8 mouse cellular contexts compared by ENCODE assay signal in the genomic region with DNA sequence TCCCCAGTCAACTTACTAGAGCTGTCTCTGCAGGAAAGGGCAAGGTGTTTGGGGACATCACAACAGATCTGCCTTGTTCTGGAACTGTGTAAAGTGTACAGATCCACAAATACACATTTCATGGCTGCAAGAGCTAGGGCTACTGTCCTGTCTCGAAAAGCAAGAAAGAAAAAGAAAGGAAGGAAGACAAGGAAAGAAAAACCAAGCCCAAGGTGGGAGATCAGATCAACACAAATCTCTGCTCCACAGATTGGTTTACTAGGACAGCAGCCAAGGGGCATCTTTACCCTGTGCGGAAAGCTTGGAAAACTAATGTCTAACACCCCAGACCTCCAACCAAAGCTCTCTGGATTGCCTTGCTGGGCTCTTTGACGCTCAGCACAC. TPM values are rescaled to one million over a fixed set of nuclear protein-coding genes. Genes with fewer than 3 reads are reported as not detected.
DNase-seq lines count a peak whose midpoint lies in the region; ATAC-seq and TF ChIP-seq lines count a peak whose summit lies in the region.

No protein-coding gene starts in this region.

- no peaks in the 10 kb centered on the region for H3K27me3 ChIP-seq in heart, embryonic 15.5 days
- H3K27me3 ChIP-seq in MEL (ENCODE audit: control insufficient read depth in 1 of 2, insufficient read depth in 2 of 2, low read length in 2 of 2) = no peaks in the 10 kb centered on the region
- H3K27me3 ChIP-seq in hindbrain, embryonic 13.5 days = peaks cover 7% of the 10 kb centered on the region; the same call in 1 of the 2 replicates
- H3K27me3 ChIP-seq in midbrain, embryonic 12.5 days = peaks cover 11% of the 10 kb centered on the region

- H3K4me2 ChIP-seq in heart, embryonic 15.5 days = peak overlapping the region; percentile 86
- peak overlapping the region; percentile 61 for H3K4me2 ChIP-seq in hindbrain, embryonic 13.5 days
- peak overlapping the region; percentile 58; the same call in 1 of the 2 replicates for H3K4me2 ChIP-seq in midbrain, embryonic 12.5 days (replicated peaks)

- H3K4me1 ChIP-seq in heart, embryonic 15.5 days (replicated peaks) = peaks cover 53% of the 10 kb centered on the region
- H3K4me1 ChIP-seq in MEL (ENCODE audit: control insufficient read depth in 1 of 2, insufficient read depth in 2 of 2, low read length in 2 of 2) = peaks cover 20 to 51% of the 10 kb centered on the region in 2 experiments
- peaks cover 35% of the 10 kb centered on the region for H3K4me1 ChIP-seq in hindbrain, embryonic 13.5 days (replicated peaks)
- peaks cover 34% of the 10 kb centered on the region for H3K4me1 ChIP-seq in midbrain, embryonic 12.5 days

- no peak for TF ChIP-seq POLR2A in MEL (IDR thresholded peaks at IDR 0.05; ENCODE audit: control insufficient read depth in 1 of 2, insufficient read depth in 1 of 2, low read depth in 1 of 2, low read length in 2 of 2, poor library complexity in 1 of 2)

- peaks cover 31% of the 10 kb centered on the region for H3K79me2 ChIP-seq in MEL (ENCODE audit: control insufficient read depth, insufficient read depth, low read length, poor library complexity)

- no peak for DNase-seq in heart, adult 8-10 months (ENCODE audit: low spot score)
- DNase-seq in MEL (ENCODE audit: low read depth, low spot score) = no peak
- DNase-seq in cerebellum, postnatal 10 days = no peak
- no peak for DNase-seq in layer of hippocampus, postnatal 14 days (ENCODE audit: low spot score in 2 of 2)
- no peak for DNase-seq in right cerebral cortex, adult 2 months (ENCODE audit: low spot score in 2 of 2)

- peak overlapping the region; percentile 56; the same call in 1 of the 2 replicates for H3K9ac ChIP-seq in heart, embryonic 15.5 days
- H3K9ac ChIP-seq in MEL (ENCODE audit: control insufficient read depth, low read depth, low read length, poor library complexity, severe bottlenecking) = peak overlapping the region; percentile 74
- H3K9ac ChIP-seq in hindbrain, embryonic 13.5 days = 0 out of 2 replicates have a peak overlapping the region, but pooled peaks have one; percentile 64
- H3K9ac ChIP-seq in midbrain, embryonic 12.5 days (replicated peaks) = no peak overlapping the region

- H3K4me3 ChIP-seq in heart, embryonic 15.5 days = peak overlapping the region; percentile 53
- peak overlapping the region; percentile 49 to 66 for H3K4me3 ChIP-seq in MEL (ENCODE audit: control insufficient read depth in 1 of 2, insufficient read depth in 1 of 2, low read depth in 2 of 2, low read length in 2 of 2)
- peak overlapping the region; percentile 32; the same call in 1 of the 2 replicates for H3K4me3 ChIP-seq in hindbrain, embryonic 13.5 days
- no peak overlapping the region for H3K4me3 ChIP-seq in midbrain, embryonic 12.5 days

- WGBS in heart, embryonic 15.5 days = 50% methylated on average over 3 of the region's 3 CpGs
- 50% methylated on average over 3 of the region's 3 CpGs for WGBS in hindbrain, embryonic 13.5 days
- 53% methylated on average over 3 of the region's 3 CpGs for WGBS in midbrain, embryonic 12.5 days

- no peaks in the 10 kb centered on the region for H3K9me3 ChIP-seq in heart, embryonic 15.5 days (replicated peaks)
- H3K9me3 ChIP-seq in MEL (replicated peaks; ENCODE audit: insufficient read depth, low read length) = no peaks in the 10 kb centered on the region
- H3K9me3 ChIP-seq in hindbrain, embryonic 13.5 days = no peaks in the 10 kb centered on the region
- no peaks in the 10 kb centered on the region for H3K9me3 ChIP-seq in midbrain, embryonic 12.5 days

- TF ChIP-seq EP300 in MEL (IDR thresholded peaks at IDR 0.05; ENCODE audit: low read depth in 1 of 2, low read length in 2 of 2) = no peak

- H3K36me3 ChIP-seq in heart, embryonic 15.5 days = no peaks in the 10 kb centered on the region
- H3K36me3 ChIP-seq in MEL (ENCODE audit: control insufficient read depth in 1 of 2, insufficient read depth in 2 of 2, low read length in 2 of 2) = peaks cover 8 to 34% of the 10 kb centered on the region in 2 experiments
- peaks cover 7% of the 10 kb centered on the region; the same call in 1 of the 2 replicates for H3K36me3 ChIP-seq in hindbrain, embryonic 13.5 days
- H3K36me3 ChIP-seq in midbrain, embryonic 12.5 days = 0 out of 2 replicates have a peak, but pooled peaks cover 6% of the 10 kb centered on the region

- no peak for ATAC-seq in heart, embryonic 15.5 days (replicated peaks; ENCODE audit: insufficient number of reproducible peaks, insufficient read depth, low FRiP score, low read depth)
- no peak for ATAC-seq in hindbrain, embryonic 13.5 days (ENCODE audit: low FRiP score)
- ATAC-seq in midbrain, embryonic 12.5 days (ENCODE audit: low FRiP score, low read depth) = no peak

- peak overlapping the region; percentile 95 for H3K27ac ChIP-seq in heart, embryonic 15.5 days
- peak overlapping the region; percentile 57; the same call in 1 of the 2 replicates for H3K27ac ChIP-seq in MEL (ENCODE audit: control insufficient read depth, low read depth, low read length)
- no peak overlapping the region for H3K27ac ChIP-seq in hindbrain, embryonic 13.5 days
- no peak overlapping the region for H3K27ac ChIP-seq in midbrain, embryonic 12.5 days (replicated peaks)

- TF ChIP-seq CTCF in MEL (IDR thresholded peaks at IDR 0.05 in 2 of 3, conservative IDR thresholded peaks at IDR 0.05 in 1 of 3; ENCODE audit: control insufficient read depth in 1 of 3, insufficient read depth in 1 of 3, low read depth in 2 of 3, low read length in 3 of 3, poor library complexity in 1 of 3, severe bottlenecking in 1 of 3) = no peak

- no peak for TF ChIP-seq RAD21 in MEL (IDR thresholded peaks at IDR 0.05; ENCODE audit: low read depth, low read length)

TF ChIP-seq in MEL, 35 proteins besides CTCF, POLR2A, EP300 and RAD21:
- no peak for TF ChIP-seq HCFC1 (IDR thresholded peaks at IDR 0.05; ENCODE audit: low read depth, low read length)
- TF ChIP-seq RCOR1 (IDR thresholded peaks at IDR 0.05; ENCODE audit: low read depth, low read length) = peak; percentile 86
- TF ChIP-seq MAX (IDR thresholded peaks at IDR 0.05; ENCODE audit: low read length) = no peak
- no peak for TF ChIP-seq TAL1 (IDR thresholded peaks at IDR 0.05; ENCODE audit: low read length)
- no peak for TF ChIP-seq CHD2 (IDR thresholded peaks at IDR 0.05; ENCODE audit: low read length)
- no peak for TF ChIP-seq UBTF (IDR thresholded peaks at IDR 0.05; ENCODE audit: borderline replicate concordance, insufficient read depth, low read depth, low read length)
- no peak for TF ChIP-seq MAFK (IDR thresholded peaks at IDR 0.05; ENCODE audit: borderline replicate concordance, low read depth, low read length)
- no peak for TF ChIP-seq SIN3A (IDR thresholded peaks at IDR 0.05; ENCODE audit: low read length)
- TF ChIP-seq CHD1 (IDR thresholded peaks at IDR 0.05; ENCODE audit: low read depth, low read length) = no peak
- no peak for TF ChIP-seq NRF1 (IDR thresholded peaks at IDR 0.05; ENCODE audit: insufficient read depth, low read depth, low read length, poor library complexity, severe bottlenecking)
- no peak for TF ChIP-seq MYB (IDR thresholded peaks at IDR 0.05; ENCODE audit: low read depth, low read length)
- TF ChIP-seq ETS1 (IDR thresholded peaks at IDR 0.05; ENCODE audit: low read depth, low read length) = peak; percentile 11; the same call in 1 of the 2 replicates

RNA-seq across cellular contexts. Expression of a gene that starts 0.3 kb away (rescaled TPM):
- polyA plus RNA-seq in heart, embryonic 15.5 days (2015; fragmentation: Nextera tagmentation; extraction: Ambion mirVana) = 36.5 and 61.1 TPM in 2 replicates
- 10 to 100 TPM; 31.0 to 42.3 (median 36.5) TPM for total RNA-seq in heart, adult 8-10 months (2022)
- 288 and 305 TPM in 2 replicates for total RNA-seq in MEL (2012; rRNA removed)
- polyA plus RNA-seq in MEL (2012; ENCODE audit: insufficient read depth in 1 of 2, insufficient read length in 2 of 2, low read depth in 1 of 2, low replicate concordance in 2 of 2, missing spikeins in 1 of 2) = 100 to 1,000 TPM in 1 of 2 experiments, not detected in 1; 241 TPM
- polyA plus RNA-seq in hindbrain, embryonic 13.5 days (2015; fragmentation: Nextera tagmentation; extraction: Ambion mirVana) = 38.2 and 43.9 TPM in 2 replicates
- polyA plus RNA-seq in midbrain, embryonic 12.5 days (2016; fragmentation: Nextera tagmentation; extraction: Ambion mirVana) = 46.8 and 56.8 TPM in 2 replicates
- 10 to 100 TPM; 53.2 to 55.2 TPM for total RNA-seq in layer of hippocampus, postnatal 14 days (2021)

Comparison
In these comparisons a context has a peak if more than half of its experiments do, and no peak if none do; other contexts are left out.
1. H3K27ac ChIP-seq: peak in heart, embryonic 15.5 days (single experiment) and MEL (single experiment); none in hindbrain, embryonic 13.5 days (single experiment) and midbrain, embryonic 12.5 days (single experiment).
2. Peak in every context shown above with its lines, with median percentiles within 50 percentile points of each other: H3K4me2 ChIP-seq.